Mouse (Mus musculus) spleen, postnatal 36 days (tissue): Measurements from ENCODE around the gene Zcwpw1.
A peak's percentile ranks its signal among the peaks of the same experiment; 100 is the strongest.

Experiments used
- DNase-seq, 2 experiments: peaks; one replicate each; pipeline ENCODE4 v3.0.0; 2022; ENCODE audit warnings: low spot score in 2 of 2, mixed read lengths in 1 of 2

Zcwpw1 gene

GRCm38 (mm10) chr5:137755425-137755824 is 32.2 kb upstream of the Zcwpw1 start:
- DNase-seq: no peak

- DNase-seq: no peak
These were observed 31.5 kb upstream of the Zcwpw1 start for GRCm38 (mm10) chr5:137756106-137756505.

GRCm38 (mm10) chr5:137756882-137757661 is 30.5 kb upstream of the Zcwpw1 start:
- peak; percentile 77 to 80 for DNase-seq

GRCm38 (mm10) chr5:137757887-137758286 is 29.7 kb upstream of the Zcwpw1 start:
- DNase-seq: no peak

- no peak for DNase-seq
These were observed 28.6 kb upstream of the Zcwpw1 start for GRCm38 (mm10) chr5:137758921-137759534.

- DNase-seq: peak; percentile 80 to 83
These were observed 27.6 kb upstream of the Zcwpw1 start for GRCm38 (mm10) chr5:137759971-137760412.

GRCm38 (mm10) chr5:137764609-137765340 is 22.8 kb upstream of the Zcwpw1 start:
- DNase-seq: no peak

- no peak for DNase-seq
These were observed 21.3 kb upstream of the Zcwpw1 start for GRCm38 (mm10) chr5:137766270-137766669.

GRCm38 (mm10) chr5:137768475-137768874 is 19.1 kb upstream of the Zcwpw1 start:
- DNase-seq: no peak

GRCm38 (mm10) chr5:137770709-137771108 is 16.9 kb upstream of the Zcwpw1 start:
- DNase-seq: no peak

GRCm38 (mm10) chr5:137772755-137773154 is 14.8 kb upstream of the Zcwpw1 start:
- DNase-seq: no peak

GRCm38 (mm10) chr5:137775587-137776290 is 11.9 kb upstream of the Zcwpw1 start:
- DNase-seq: no peak

GRCm38 (mm10) chr5:137776408-137776918 is 11.1 kb upstream of the Zcwpw1 start:
- DNase-seq: peak in 1 of 2 experiments; percentile 37

GRCm38 (mm10) chr5:137777267-137777845 is 10.2 kb upstream of the Zcwpw1 start:
- DNase-seq: no peak

GRCm38 (mm10) chr5:137778635-137779034 is 9.0 kb upstream of the Zcwpw1 start, which contains the start of gene Ppp1r35:
TSS of gene Ppp1r35 (plus strand) at chr5:137778849.
- DNase-seq: peak; percentile 94 to 95

- DNase-seq: peak; percentile 44 to 46
These were observed 8.3 kb upstream of the Zcwpw1 start for GRCm38 (mm10) chr5:137779053-137779933.

GRCm38 (mm10) chr5:137781661-137782060 is 5.9 kb upstream of the Zcwpw1 start:
- no peak for DNase-seq

- no peak for DNase-seq
These were observed 4.6 kb upstream of the Zcwpw1 start for GRCm38 (mm10) chr5:137782776-137783522.

- no peak for DNase-seq
These were observed 3.6 kb upstream of the Zcwpw1 start for GRCm38 (mm10) chr5:137783901-137784540.
